Mouse (Mus musculus) forebrain, embryonic 11.5 days (tissue): Measurements from ENCODE around the gene Npm3. TPM values are rescaled to one million over a fixed set of nuclear protein-coding genes. Genes with fewer than 3 reads are reported as not detected.

Source experiments
- ATAC-seq: fragments of 200-750 bp; cut with Nextera tagmentation; replicated peaks from 2 replicates; pipeline ENCODE4 v1.8.0; 2017; ENCODE audit warnings: moderate TSS enrichment; ENCODE audit not compliant: low FRiP score
- DNase-seq: peaks from one replicate; pipeline ENCODE4 v3.0.0-alpha.2; 2017; ENCODE audit warnings: low spot score
- H3K27ac ChIP-seq: fragments of 300-500 bp; sonication (generic); 2 replicates; pipeline ENCODE4 v1.5.1; 2014; ENCODE audit warnings: low read depth, low read length
- H3K27me3 ChIP-seq: fragments of 300-500 bp; sonication (generic); 2 replicates; pipeline ENCODE4 v1.6.1; 2014; ENCODE audit warnings: mild to moderate bottlenecking, low read length, mixed read lengths; ENCODE audit not compliant: control insufficient read depth, insufficient read depth
- H3K36me3 ChIP-seq: fragments of 300-500 bp; sonication (generic); 2 replicates; pipeline ENCODE4 v1.6.1; 2014; ENCODE audit warnings: mild to moderate bottlenecking, low read length, moderate library complexity, mixed read lengths; ENCODE audit not compliant: control insufficient read depth, insufficient read depth
- H3K4me1 ChIP-seq: fragments of 300-500 bp; sonication (generic); replicated peaks from 2 replicates; pipeline ENCODE4 v1.6.1; 2014; ENCODE audit warnings: low read length, mixed read lengths; ENCODE audit not compliant: control insufficient read depth, insufficient read depth
- H3K4me2 ChIP-seq: fragments of 300-500 bp; sonication (generic); 2 replicates; pipeline ENCODE4 v1.6.1; 2014; ENCODE audit warnings: low read depth, mild to moderate bottlenecking, low read length, moderate library complexity, mixed read lengths; ENCODE audit not compliant: severe bottlenecking
- H3K4me3 ChIP-seq: fragments of 300-500 bp; sonication (generic); 2 replicates; pipeline ENCODE4 v1.5.1; 2014; ENCODE audit warnings: low read depth, low read length
- H3K9ac ChIP-seq: fragments of 300-500 bp; sonication (generic); 2 replicates; pipeline ENCODE4 v1.6.1; 2014; ENCODE audit warnings: low read length
- H3K9me3 ChIP-seq: fragments of 300-500 bp; sonication (generic); 2 replicates; pipeline ENCODE4 v1.6.1; 2016; ENCODE audit warnings: low read length, mixed read lengths; ENCODE audit not compliant: control insufficient read depth
- WGBS: fragments of 180-500 bp; shearing (Covaris S2); extraction: QIAGEN DNeasy Blood & Tissue Kit; methylation state at CpG from one replicate; pipeline ENCODE4 v1.1.7; 2014; 5-methylcytosine and 5-hydroxymethylcytosine counted together
- polyA plus RNA-seq: library from polyadenylated mRNA; unstranded; fragments of >200 nt; fragmentation: Nextera tagmentation; extraction: Ambion mirVana; gene quantifications from 2 replicates; pipeline ENCODE4 v1.2.1, GENCODE M21; 2014

Gene Npm3
- polyA plus RNA-seq = 13.1 and 18.2 TPM in 2 replicates

DNA sequence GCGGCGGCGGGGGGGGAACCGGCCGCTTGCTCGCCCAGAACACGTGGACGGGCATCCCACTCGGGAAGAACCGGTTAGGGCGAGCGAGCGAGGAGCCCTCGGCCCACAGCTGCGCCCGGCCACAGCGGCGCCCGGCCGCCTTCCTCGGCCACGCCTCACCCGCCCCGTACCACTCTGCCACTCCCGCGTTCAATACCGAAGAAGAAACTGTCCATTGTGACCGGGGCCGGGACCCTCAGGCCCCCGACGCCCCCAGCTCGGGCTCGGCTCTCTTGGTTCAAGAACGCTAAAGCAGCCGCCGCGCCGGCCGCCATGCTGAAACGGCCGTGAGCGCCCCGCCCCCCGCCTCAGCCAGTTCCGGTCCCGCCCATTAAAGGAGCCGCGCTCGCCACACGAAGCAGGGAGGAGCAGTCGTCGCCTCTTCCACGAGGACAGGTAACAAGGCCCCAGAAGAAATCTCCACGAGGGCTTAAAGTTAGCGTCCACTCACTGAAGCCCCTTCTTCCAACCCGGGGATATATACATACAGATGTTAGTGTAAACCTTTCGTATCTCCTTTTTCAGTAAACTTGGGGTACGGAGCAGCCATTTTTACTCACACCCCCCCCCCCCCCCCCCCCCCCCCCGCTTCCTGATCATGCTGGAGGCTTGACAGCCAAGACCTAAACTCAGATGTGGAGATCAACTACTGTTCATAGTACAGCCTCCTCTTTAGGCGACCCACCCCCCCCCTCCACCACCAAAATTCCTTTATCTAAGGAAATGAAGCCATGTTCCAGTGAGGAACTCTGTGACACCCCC lies at the start of gene Npm3:
TSS of gene Npm3 (minus strand) at position 349 of the 801 bp plus-strand sequence.
- ATAC-seq (peak; percentile 80), DNase-seq (peak; percentile 94)
- Histone ChIP-seq H3K9me3 (no peaks in the 10 kb centered on the region), H3K27me3 (peaks cover 26% of the 10 kb centered on the region), H3K4me1 (peaks cover 21% of the 10 kb centered on the region), H3K36me3 (peaks cover 2% of the 10 kb centered on the region; the same call in 1 of the 2 replicates), H3K9ac (peak within 1 kb of the TSS; percentile 82), H3K4me3 (peak within 1 kb of the TSS; percentile 89), H3K27ac (no peak within 1 kb of the TSS), H3K4me2 (peak within 1 kb of the TSS; percentile 95)
- WGBS = under 1% methylated on average over 57 of the region's 60 CpGs

DNA sequence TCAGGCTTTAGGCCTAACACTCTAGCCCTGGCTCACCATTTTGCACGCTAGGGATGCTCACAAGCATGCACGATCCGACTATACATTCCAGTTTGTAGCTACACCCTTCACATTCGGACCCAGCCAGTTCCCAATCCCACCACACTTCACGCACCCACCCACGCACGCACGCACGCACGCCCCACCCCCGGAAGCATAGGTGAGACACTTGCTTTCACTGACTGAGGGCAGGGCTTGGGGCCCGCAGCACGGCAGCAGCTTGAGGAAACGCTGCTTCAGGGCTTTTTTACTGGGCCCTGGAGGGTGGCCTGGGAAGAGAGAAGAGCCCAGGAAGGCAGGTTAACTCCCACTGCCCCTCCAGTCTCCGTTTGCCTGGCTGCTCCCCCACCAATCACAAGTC lies 47.5 kb upstream of the Npm3 start:
- H3K4me3 ChIP-seq = no peak overlapping the region
- ATAC-seq = no peak

DNA sequence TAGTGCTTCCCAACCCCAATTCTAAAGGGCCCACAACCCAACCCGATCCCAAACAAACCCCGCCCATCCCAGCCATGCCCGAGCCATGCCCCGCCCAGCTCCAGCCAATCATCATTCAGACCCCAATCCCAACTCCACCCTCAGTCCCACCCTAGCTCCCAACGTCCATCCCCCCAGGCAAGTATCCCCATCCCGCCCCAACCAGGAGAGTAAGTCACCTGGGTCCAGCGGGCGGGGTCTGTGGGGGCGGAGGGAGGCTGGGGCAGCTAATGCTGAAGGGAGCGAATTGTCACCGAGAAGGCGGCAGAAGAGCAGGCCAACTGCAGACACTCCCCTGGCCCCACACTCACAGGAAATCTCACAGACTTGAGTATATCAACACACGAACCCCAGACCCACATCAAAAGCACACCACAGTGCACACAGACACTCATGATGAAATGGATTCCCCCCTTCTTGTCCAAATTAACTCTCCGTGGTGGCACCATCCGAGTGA lies 46.7 kb upstream of the Npm3 start:
- H3K27me3 ChIP-seq = no peaks in the 10 kb centered on the region
- 0 out of 2 replicates have a peak, but pooled peaks cover 2% of the 10 kb centered on the region for H3K4me1 ChIP-seq
- H3K36me3 ChIP-seq = no peaks in the 10 kb centered on the region
- H3K4me2 ChIP-seq = peak overlapping the region; percentile 53
- ATAC-seq = no peak; the same call in 1 of the 2 replicates
- DNase-seq = peak; percentile 68
- H3K4me3 ChIP-seq = peak overlapping the region; percentile 14; the same call in 1 of the 2 replicates
- H3K9me3 ChIP-seq = no peaks in the 10 kb centered on the region
- no peak overlapping the region for H3K27ac ChIP-seq
- no peak overlapping the region for H3K9ac ChIP-seq
- 8% methylated on average over 15 of the region's 15 CpGs for WGBS

More for the DNA sequence above, 47.5 kb upstream of the Npm3 start:
- 77% methylated on average over 15 of the region's 15 CpGs for WGBS
- Histone ChIP-seq H3K36me3 (no peaks in the 10 kb centered on the region), H3K27ac (no peak overlapping the region), H3K27me3 (no peaks in the 10 kb centered on the region), H3K4me1 (0 out of 2 replicates have a peak, but pooled peaks cover 2% of the 10 kb centered on the region), H3K9me3 (no peaks in the 10 kb centered on the region), H3K4me2 (no peak overlapping the region), H3K9ac (no peak overlapping the region)
- no peak for DNase-seq

DNA sequence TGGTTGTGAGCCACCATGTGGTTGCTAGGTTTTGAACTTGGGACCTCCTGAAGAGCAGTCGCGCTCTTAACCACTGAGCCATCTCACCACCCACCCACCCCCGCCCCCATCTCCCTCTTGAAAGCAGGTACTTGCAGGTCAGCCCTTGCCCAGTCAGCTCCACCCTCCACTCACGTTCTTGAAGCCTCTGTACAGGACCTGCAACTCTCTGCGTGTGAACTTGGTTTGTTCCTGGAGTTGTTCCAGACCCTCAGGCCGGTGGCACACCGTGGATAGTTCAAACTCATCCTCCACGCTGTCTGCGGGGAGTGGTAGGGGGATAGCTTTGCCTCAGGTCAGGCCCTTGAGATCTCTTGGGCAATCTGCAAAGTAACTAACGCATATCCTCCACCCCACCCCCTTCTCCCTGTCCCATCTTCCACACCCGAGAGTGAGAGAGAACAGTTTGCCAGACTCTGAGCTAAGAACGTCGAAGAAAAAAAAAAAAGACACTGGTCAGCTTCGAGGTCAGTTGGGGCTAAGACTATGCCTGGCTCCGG lies 46.1 kb upstream of the Npm3 start:
- H3K27ac ChIP-seq = no peak overlapping the region
- WGBS = 30% methylated on average over 15 of the region's 15 CpGs
- H3K4me2 ChIP-seq = peak overlapping the region; percentile 53
- 0 out of 2 replicates have a peak, but pooled peaks cover 2% of the 10 kb centered on the region for H3K4me1 ChIP-seq
- H3K4me3 ChIP-seq = 0 out of 2 replicates have a peak overlapping the region, but pooled peaks have one; percentile 14
- ATAC-seq (no peak), DNase-seq (no peak)
- H3K36me3 ChIP-seq = no peaks in the 10 kb centered on the region
- H3K27me3 ChIP-seq = no peaks in the 10 kb centered on the region
- no peaks in the 10 kb centered on the region for H3K9me3 ChIP-seq
- H3K9ac ChIP-seq = no peak overlapping the region

DNA sequence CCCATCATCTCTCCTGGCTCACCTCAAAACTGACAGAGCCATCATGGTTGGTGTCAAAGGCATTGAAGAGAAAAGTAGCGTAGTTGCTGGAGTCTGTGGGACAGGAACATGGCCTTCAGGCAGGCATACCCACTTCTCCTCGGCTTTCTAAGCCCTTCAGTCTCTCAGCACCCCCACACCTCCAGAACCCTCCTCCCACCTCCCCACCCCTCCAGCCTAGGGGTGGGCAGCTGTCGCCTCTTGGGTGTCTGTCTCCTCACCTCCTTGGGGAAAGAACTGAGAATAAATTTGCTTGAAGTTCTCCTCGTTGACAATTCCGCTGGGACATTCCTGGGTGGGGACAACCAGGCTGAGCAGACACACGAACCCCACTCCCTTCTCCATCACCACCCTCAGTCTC lies 45.3 kb upstream of the Npm3 start:
- Histone ChIP-seq H3K9me3 (no peaks in the 10 kb centered on the region), H3K36me3 (no peaks in the 10 kb centered on the region), H3K27me3 (no peaks in the 10 kb centered on the region), H3K4me2 (no peak overlapping the region), H3K9ac (no peak overlapping the region), H3K4me3 (no peak overlapping the region), H3K27ac (no peak overlapping the region), H3K4me1 (0 out of 2 replicates have a peak, but pooled peaks cover 2% of the 10 kb centered on the region)
- 89% methylated on average over 6 of the region's 6 CpGs for WGBS
- DNase-seq = no peak
- ATAC-seq = no peak

DNA sequence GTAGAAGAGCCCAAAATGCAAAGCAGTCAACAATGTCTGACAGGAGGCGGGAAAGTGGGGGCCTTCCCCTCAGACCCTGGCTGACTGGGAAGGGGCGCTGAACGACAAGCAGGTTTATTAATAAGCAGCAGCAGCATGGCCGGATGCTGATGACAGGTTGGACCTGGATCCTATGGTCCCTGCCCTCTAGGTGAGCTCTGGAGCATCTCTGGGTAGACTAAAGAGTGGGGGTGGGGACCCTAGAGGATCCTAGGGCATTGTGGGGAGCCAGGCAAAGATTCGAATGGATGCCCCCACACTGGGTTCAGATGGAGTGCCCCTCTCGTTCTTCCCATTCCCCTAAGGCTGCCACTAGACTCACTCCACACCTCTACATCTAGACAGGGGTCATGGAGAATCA lies 43.0 kb upstream of the Npm3 start:
- Histone ChIP-seq H3K9ac (no peak overlapping the region), H3K27ac (no peak overlapping the region), H3K36me3 (no peaks in the 10 kb centered on the region), H3K4me3 (no peak overlapping the region), H3K9me3 (no peaks in the 10 kb centered on the region), H3K4me1 (0 out of 2 replicates have a peak, but pooled peaks cover 2% of the 10 kb centered on the region), H3K27me3 (no peaks in the 10 kb centered on the region), H3K4me2 (no peak overlapping the region)
- DNase-seq (no peak), ATAC-seq (no peak)
- WGBS = 87% methylated on average over 6 of the region's 6 CpGs

DNA sequence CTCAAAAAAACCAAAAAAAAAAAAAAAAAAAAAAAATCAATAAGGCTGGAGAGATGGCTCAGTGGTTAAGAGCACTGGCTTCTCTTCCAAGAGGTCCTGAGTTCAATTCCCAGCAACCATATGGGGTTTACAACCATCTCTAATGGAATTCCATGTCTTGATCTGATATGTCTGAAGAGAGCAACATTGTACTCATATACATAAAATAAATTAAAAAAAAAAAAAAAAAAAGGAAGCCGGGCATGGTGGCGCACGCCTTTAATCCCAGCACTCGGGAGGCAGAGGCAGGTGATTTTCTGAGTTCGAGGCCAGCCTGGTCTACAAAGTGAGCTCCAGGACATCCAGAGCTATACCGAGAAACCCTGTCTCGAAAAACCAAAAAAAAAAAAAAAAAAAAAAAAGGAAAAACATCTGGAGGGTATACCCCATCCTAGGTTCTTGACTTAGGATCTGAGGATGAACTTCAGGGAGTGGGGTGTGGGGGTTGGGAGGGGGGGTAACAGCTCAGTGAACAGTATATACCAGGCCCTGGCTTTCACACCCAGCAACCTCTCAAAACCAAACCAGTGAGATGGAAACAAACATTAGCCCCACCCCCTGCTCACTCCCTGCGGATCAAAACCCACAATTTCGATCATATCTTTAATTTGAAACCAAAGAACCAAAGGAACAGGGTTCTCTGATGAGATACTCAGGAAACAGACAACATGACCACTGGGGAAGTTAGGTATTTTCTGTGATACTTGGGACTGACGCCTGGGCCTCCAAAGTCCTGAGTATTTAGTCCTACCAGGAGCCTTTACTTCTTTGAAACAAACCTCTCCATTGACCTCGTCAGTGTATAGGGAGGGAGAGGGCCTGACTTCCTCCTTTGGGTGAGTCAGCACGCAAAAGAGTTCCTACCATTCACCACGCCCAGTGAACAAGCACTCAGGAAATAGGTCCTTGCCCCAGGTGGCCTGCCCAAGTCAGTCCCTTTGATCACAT lies 40.8 kb upstream of the Npm3 start:
- DNase-seq = no peak
- Histone ChIP-seq H3K9ac (no peak overlapping the region), H3K9me3 (no peaks in the 10 kb centered on the region), H3K4me1 (no peaks in the 10 kb centered on the region), H3K27me3 (no peaks in the 10 kb centered on the region), H3K4me2 (no peak overlapping the region), H3K36me3 (no peaks in the 10 kb centered on the region), H3K4me3 (no peak overlapping the region), H3K27ac (no peak overlapping the region)
- 82% methylated on average over 13 of the region's 13 CpGs for WGBS
- no peak for ATAC-seq

DNA sequence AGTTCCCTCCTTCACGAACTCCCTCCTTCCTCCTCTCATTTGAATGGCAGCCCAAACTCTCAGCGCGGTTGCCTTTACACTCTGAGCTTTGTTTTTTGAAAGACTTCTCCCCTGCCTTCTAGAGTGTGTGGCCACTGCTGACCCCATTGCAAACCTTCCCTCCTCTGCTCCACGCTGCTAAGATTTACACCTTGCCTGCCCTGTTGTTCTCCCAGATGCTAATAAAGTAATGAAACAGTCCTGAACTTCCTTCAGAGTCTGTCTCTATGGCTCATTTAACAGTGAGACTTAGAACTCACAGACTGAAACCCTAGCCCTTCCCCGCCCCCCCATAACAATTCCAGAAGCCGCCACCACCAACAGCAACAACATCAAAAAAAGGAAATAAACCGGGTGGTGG lies 40.0 kb upstream of the Npm3 start:
- Histone ChIP-seq H3K4me2 (no peak overlapping the region), H3K9me3 (no peaks in the 10 kb centered on the region), H3K27me3 (no peaks in the 10 kb centered on the region), H3K27ac (no peak overlapping the region), H3K4me3 (no peak overlapping the region), H3K9ac (no peak overlapping the region), H3K36me3 (no peaks in the 10 kb centered on the region), H3K4me1 (no peaks in the 10 kb centered on the region)
- WGBS = 82% methylated on average over 7 of the region's 7 CpGs
- DNase-seq = no peak
- ATAC-seq = no peak
